Mouse (Mus musculus): ENCODE results near the gene Dnajc8. TPM values are rescaled to one million over a fixed set of nuclear protein-coding genes. Genes with fewer than 3 reads are reported as not detected.

Dnajc8 gene
- polyA plus RNA-seq, 1 experiment: 198 TPM

DNA sequence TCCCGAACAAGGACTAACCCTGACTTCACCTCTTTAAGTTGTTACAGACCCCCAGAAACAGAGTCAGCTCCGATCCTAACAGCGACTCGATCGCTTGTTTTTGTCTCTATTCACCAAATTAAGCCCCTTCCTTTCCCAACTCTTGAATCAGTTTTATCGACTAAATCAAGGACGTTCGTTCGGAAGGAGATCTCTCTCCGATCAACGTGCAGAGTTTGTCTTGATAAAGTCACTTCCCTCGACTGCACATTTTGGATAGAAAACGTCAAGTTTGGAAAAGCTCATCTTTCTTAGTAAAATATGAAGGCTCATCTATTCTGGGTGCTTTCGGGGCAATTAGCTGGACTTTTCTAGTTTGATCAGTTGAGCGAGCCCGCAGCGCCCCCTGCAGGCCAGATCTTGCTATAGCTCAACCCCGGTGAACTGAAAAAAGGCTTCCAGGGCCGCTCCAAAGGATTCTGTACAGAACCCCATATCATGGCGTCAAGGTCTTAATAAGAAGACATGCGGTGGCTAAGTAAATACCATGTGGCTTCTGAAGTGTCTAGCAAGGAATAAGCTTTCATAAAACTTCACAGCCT, 20.7 kb upstream of the Dnajc8 start:
- H3K9me3 ChIP-seq: no peaks in the 10 kb centered on the region
- H3K36me3 ChIP-seq (replicated peaks; ENCODE audit: low read length): no peaks in the 10 kb centered on the region
- H3K4me3 ChIP-seq (replicated peaks): peak overlapping the region; percentile 94
- no peaks in the 10 kb centered on the region for H3K27me3 ChIP-seq (replicated peaks)
- peaks cover 36% of the 10 kb centered on the region for H3K4me1 ChIP-seq
- TF ChIP-seq GATA1 (IDR thresholded peaks at IDR 0.05; ENCODE audit: borderline replicate concordance, low read length) (no peak), FLI1 (IDR thresholded peaks at IDR 0.05; ENCODE audit: low read length) (no peak)

GRCm38 (mm10) chr4:132515369-132516155, 19.8 kb upstream of the Dnajc8 start:
- Histone ChIP-seq H3K27me3 (replicated peaks) (no peaks in the 10 kb centered on the region), H3K36me3 (replicated peaks; ENCODE audit: low read length) (no peaks in the 10 kb centered on the region), H3K4me3 (replicated peaks) (peak overlapping the region; percentile 94), H3K4me1 (peaks cover 36% of the 10 kb centered on the region), H3K9me3 (no peaks in the 10 kb centered on the region)
- TF ChIP-seq GATA1 (IDR thresholded peaks at IDR 0.05; ENCODE audit: borderline replicate concordance, low read length) (no peak), FLI1 (IDR thresholded peaks at IDR 0.05; ENCODE audit: low read length) (no peak)

DNA sequence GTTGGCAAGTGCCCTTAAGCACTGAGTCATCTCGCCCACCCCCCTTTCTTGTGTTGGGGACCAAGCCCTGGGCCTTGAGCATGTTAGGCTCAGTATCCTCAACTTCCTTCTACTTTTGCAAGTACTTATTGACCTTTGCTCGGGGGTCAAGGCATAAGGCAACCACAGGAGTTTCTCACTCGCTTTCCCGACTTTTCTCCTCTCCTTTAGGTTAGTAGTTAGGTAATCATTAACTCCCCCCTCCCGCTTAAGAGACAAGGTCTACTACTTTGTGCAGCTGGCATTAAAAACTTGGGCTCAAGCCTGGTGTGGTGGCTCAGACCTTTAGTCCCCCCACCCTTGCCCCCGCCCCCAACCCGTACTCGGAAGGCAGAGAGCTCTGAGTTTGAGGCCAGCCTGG, 17.3 kb upstream of the Dnajc8 start:
- no peaks in the 10 kb centered on the region for H3K27me3 ChIP-seq (replicated peaks)

GRCm38 (mm10) chr4:132519188-132519587, 16.2 kb upstream of the Dnajc8 start:
- no peaks in the 10 kb centered on the region for H3K9me3 ChIP-seq
- peaks cover 17% of the 10 kb centered on the region for H3K4me1 ChIP-seq
- TF ChIP-seq FLI1 (IDR thresholded peaks at IDR 0.05; ENCODE audit: low read length) (no peak), GATA1 (IDR thresholded peaks at IDR 0.05; ENCODE audit: borderline replicate concordance, low read length) (no peak)
- no peaks in the 10 kb centered on the region for H3K27me3 ChIP-seq (replicated peaks)
- no peak overlapping the region for H3K4me3 ChIP-seq (replicated peaks)
- H3K36me3 ChIP-seq (replicated peaks; ENCODE audit: low read length): no peaks in the 10 kb centered on the region

More for the DNA sequence above, 17.3 kb upstream of the Dnajc8 start:
- no peak overlapping the region for H3K4me3 ChIP-seq (replicated peaks)
- H3K9me3 ChIP-seq: no peaks in the 10 kb centered on the region
- TF ChIP-seq GATA1 (IDR thresholded peaks at IDR 0.05; ENCODE audit: borderline replicate concordance, low read length) (no peak), FLI1 (IDR thresholded peaks at IDR 0.05; ENCODE audit: low read length) (no peak)
- peaks cover 27% of the 10 kb centered on the region for H3K4me1 ChIP-seq
- no peaks in the 10 kb centered on the region for H3K36me3 ChIP-seq (replicated peaks; ENCODE audit: low read length)

GRCm38 (mm10) chr4:132524321-132524741, 11.0 kb upstream of the Dnajc8 start:
- Histone ChIP-seq H3K4me1 (peaks cover 46% of the 10 kb centered on the region), H3K9me3 (no peaks in the 10 kb centered on the region), H3K27me3 (replicated peaks) (no peaks in the 10 kb centered on the region), H3K4me3 (replicated peaks) (no peak overlapping the region), H3K36me3 (replicated peaks; ENCODE audit: low read length) (peaks cover under 1% of the 10 kb centered on the region)
- TF ChIP-seq GATA1 (IDR thresholded peaks at IDR 0.05; ENCODE audit: borderline replicate concordance, low read length): no peak
- no peak for TF ChIP-seq FLI1 (IDR thresholded peaks at IDR 0.05; ENCODE audit: low read length)

- peaks cover 50% of the 10 kb centered on the region for H3K4me1 ChIP-seq
- H3K36me3 ChIP-seq (replicated peaks; ENCODE audit: low read length): peaks cover 5% of the 10 kb centered on the region
- no peaks in the 10 kb centered on the region for H3K27me3 ChIP-seq (replicated peaks)
- H3K9me3 ChIP-seq: no peaks in the 10 kb centered on the region
- H3K4me3 ChIP-seq (replicated peaks): no peak overlapping the region
- TF ChIP-seq FLI1 (IDR thresholded peaks at IDR 0.05; ENCODE audit: low read length): no peak
- no peak for TF ChIP-seq GATA1 (IDR thresholded peaks at IDR 0.05; ENCODE audit: borderline replicate concordance, low read length)
These were observed 10.5 kb upstream of the Dnajc8 start for GRCm38 (mm10) chr4:132524808-132525207.

DNA sequence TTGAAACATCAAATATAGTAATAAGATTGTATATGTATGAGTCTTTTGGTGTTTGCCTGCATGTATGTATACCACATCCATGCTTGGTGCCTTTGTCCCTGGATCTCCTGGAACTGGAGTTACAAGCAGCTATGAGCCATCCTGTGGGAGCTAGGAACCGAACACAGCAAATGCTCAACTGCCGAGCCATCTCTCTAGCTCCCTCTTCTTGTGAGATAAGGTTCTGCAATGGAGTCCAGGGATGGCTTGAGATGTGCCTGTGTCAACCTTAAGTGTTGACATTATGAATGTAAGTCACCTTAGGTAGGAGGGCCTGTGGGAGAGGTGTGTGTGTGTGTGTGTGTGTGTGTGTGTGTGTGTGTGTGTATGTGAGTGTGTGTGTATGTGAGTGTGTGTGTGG, 8.7 kb upstream of the Dnajc8 start:
- TF ChIP-seq GATA1 (IDR thresholded peaks at IDR 0.05; ENCODE audit: borderline replicate concordance, low read length) (no peak), FLI1 (IDR thresholded peaks at IDR 0.05; ENCODE audit: low read length) (no peak)
- no peaks in the 10 kb centered on the region for H3K27me3 ChIP-seq (replicated peaks)
- peaks cover 24% of the 10 kb centered on the region for H3K36me3 ChIP-seq (replicated peaks; ENCODE audit: low read length)
- peaks cover 62% of the 10 kb centered on the region for H3K4me1 ChIP-seq
- H3K4me3 ChIP-seq (replicated peaks): no peak overlapping the region
- no peaks in the 10 kb centered on the region for H3K9me3 ChIP-seq

GRCm38 (mm10) chr4:132527917-132528522, 7.3 kb upstream of the Dnajc8 start:
- Histone ChIP-seq H3K4me3 (replicated peaks) (peak overlapping the region; percentile 54), H3K36me3 (replicated peaks; ENCODE audit: low read length) (peaks cover 27% of the 10 kb centered on the region), H3K9me3 (no peaks in the 10 kb centered on the region), H3K4me1 (peaks cover 74% of the 10 kb centered on the region), H3K27me3 (replicated peaks) (no peaks in the 10 kb centered on the region)
- TF ChIP-seq GATA1 (IDR thresholded peaks at IDR 0.05; ENCODE audit: borderline replicate concordance, low read length) (no peak), FLI1 (IDR thresholded peaks at IDR 0.05; ENCODE audit: low read length) (no peak)

DNA sequence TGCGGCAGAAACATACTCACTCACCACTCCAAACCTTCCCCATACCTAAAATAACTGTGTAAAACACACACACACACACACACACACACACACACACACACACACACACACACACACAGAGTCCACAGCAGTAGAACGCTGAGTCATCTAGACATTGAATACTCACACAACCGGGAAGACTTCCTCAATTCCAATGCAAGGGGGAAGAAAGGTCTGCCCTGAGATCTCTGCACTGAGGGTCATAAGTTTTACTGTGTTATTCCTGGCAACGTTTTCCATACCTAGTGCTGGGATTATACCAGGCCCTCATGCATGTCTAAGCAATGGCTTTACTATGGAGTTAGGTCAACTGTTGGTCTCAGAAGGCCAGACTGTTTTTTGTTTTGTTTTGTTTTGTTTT, 6.0 kb upstream of the Dnajc8 start:
- Histone ChIP-seq H3K9me3 (no peaks in the 10 kb centered on the region), H3K4me1 (peaks cover 79% of the 10 kb centered on the region), H3K4me3 (replicated peaks) (peak overlapping the region; percentile 62), H3K36me3 (replicated peaks; ENCODE audit: low read length) (peaks cover 27% of the 10 kb centered on the region), H3K27me3 (replicated peaks) (no peaks in the 10 kb centered on the region)
- no peak for TF ChIP-seq GATA1 (IDR thresholded peaks at IDR 0.05; ENCODE audit: borderline replicate concordance, low read length)
- TF ChIP-seq FLI1 (IDR thresholded peaks at IDR 0.05; ENCODE audit: low read length): no peak

Measured in megakaryocyte, embryonic 14.5 days (primary cell).